Mouse (Mus musculus) intestine, embryonic 16.5 days (tissue): ENCODE data around the gene Anapc2. TPM values are rescaled to one million over a fixed set of nuclear protein-coding genes. Genes with fewer than 3 reads are reported as not detected.
A peak's percentile ranks its signal among the peaks of the same experiment; 100 is the strongest.

Experiments used
- ATAC-seq: fragments of 200-750 bp; cut with Nextera tagmentation; 2 replicates; pipeline ENCODE4 v1.8.0; 2017; ENCODE audit warnings: moderate TSS enrichment, moderate library complexity
- H3K27ac ChIP-seq: fragments of 300-500 bp; sonication (generic); 2 replicates; pipeline ENCODE4 v1.5.1; 2014; ENCODE audit warnings: mild to moderate bottlenecking, low read length
- H3K27me3 ChIP-seq: fragments of 300-500 bp; sonication (generic); replicated peaks from 2 replicates; pipeline ENCODE4 v1.6.1; 2014; ENCODE audit warnings: low read length, control low read depth, mixed read lengths; ENCODE audit not compliant: control insufficient read depth, insufficient read depth
- H3K36me3 ChIP-seq: fragments of 300-500 bp; sonication (generic); 2 replicates; pipeline ENCODE4 v1.6.1; 2014; ENCODE audit warnings: low read length, control low read depth; ENCODE audit not compliant: control insufficient read depth, insufficient read depth
- H3K4me1 ChIP-seq: fragments of 300-500 bp; sonication (generic); 2 replicates; pipeline ENCODE4 v1.6.1; 2014; ENCODE audit warnings: low read length, control low read depth, mixed read lengths; ENCODE audit not compliant: control insufficient read depth, insufficient read depth
- H3K4me2 ChIP-seq: fragments of 300-500 bp; sonication (generic); 2 replicates; pipeline ENCODE4 v1.6.1; 2014; ENCODE audit warnings: low read depth, low read length, control low read depth
- H3K4me3 ChIP-seq: fragments of 300-500 bp; sonication (generic); 2 replicates; pipeline ENCODE4 v1.5.1; 2014; ENCODE audit warnings: mild to moderate bottlenecking, low read length
- H3K9ac ChIP-seq: fragments of 300-500 bp; sonication (generic); 2 replicates; pipeline ENCODE4 v1.6.1; 2014; ENCODE audit warnings: low read depth, low read length
- H3K9me3 ChIP-seq: fragments of 300-500 bp; sonication (generic); 2 replicates; pipeline ENCODE4 v1.6.1; 2016; ENCODE audit warnings: low read length, control low read depth; ENCODE audit not compliant: control insufficient read depth
- WGBS: fragments of 180-500 bp; shearing (Covaris S2); extraction: QIAGEN DNeasy Blood & Tissue Kit; methylation state at CpG from one replicate; pipeline ENCODE4 v1.1.7; 2014; 5-methylcytosine and 5-hydroxymethylcytosine counted together
- polyA plus RNA-seq: library from polyadenylated mRNA; unstranded; fragments of >200 nt; fragmentation: Nextera tagmentation; extraction: Ambion mirVana; gene quantifications from 2 replicates; pipeline ENCODE4 v1.2.1, GENCODE M21; 2015

The Anapc2 gene
- polyA plus RNA-seq, 1 experiment from 2014 or later, result 97.3 TPM

GRCm38 (mm10) chr2:25304657-25305541 lies 32.6 kb downstream of the Anapc2 start:
- Histone ChIP-seq H3K4me2 (peak overlapping the region; percentile 92), H3K27me3 (peaks cover 42% of the 10 kb centered on the region), H3K36me3 (no peaks in the 10 kb centered on the region), H3K4me3 (peak overlapping the region; percentile 53), H3K27ac (no peak overlapping the region), H3K9ac (peak overlapping the region; percentile 60), H3K4me1 (no peaks in the 10 kb centered on the region; the same call in 1 of the 2 replicates), H3K9me3 (no peaks in the 10 kb centered on the region)
- WGBS, result 4% methylated on average over 42 of the region's 45 CpGs
- ATAC-seq, result peak; percentile 63

- H3K27ac ChIP-seq, result no peak overlapping the region
- H3K36me3 ChIP-seq, result no peaks in the 10 kb centered on the region
- no peak for ATAC-seq
- no peaks in the 10 kb centered on the region; the same call in 1 of the 2 replicates for H3K4me1 ChIP-seq
- no peaks in the 10 kb centered on the region for H3K9me3 ChIP-seq
- H3K9ac ChIP-seq, result no peak overlapping the region
- peak overlapping the region; percentile 53 for H3K4me3 ChIP-seq
- peak overlapping the region; percentile 92 for H3K4me2 ChIP-seq
- H3K27me3 ChIP-seq, result peaks cover 48% of the 10 kb centered on the region
- 49% methylated on average over 14 of the region's 14 CpGs for WGBS
Measured at GRCm38 (mm10) chr2:25305587-25306359, 33.5 kb downstream of the Anapc2 start.

GRCm38 (mm10) chr2:25310180-25310579 lies 37.9 kb downstream of the Anapc2 start:
- H3K4me3 ChIP-seq, result no peak overlapping the region
- no peaks in the 10 kb centered on the region for H3K9me3 ChIP-seq
- H3K27ac ChIP-seq, result no peak overlapping the region
- H3K4me1 ChIP-seq, result no peaks in the 10 kb centered on the region
- no peak overlapping the region for H3K4me2 ChIP-seq
- H3K9ac ChIP-seq, result no peak overlapping the region
- no peak for ATAC-seq
- 60% methylated on average over 10 of the region's 10 CpGs for WGBS
- peaks cover 68% of the 10 kb centered on the region for H3K27me3 ChIP-seq
- H3K36me3 ChIP-seq, result no peaks in the 10 kb centered on the region

- Histone ChIP-seq H3K9ac (peak overlapping the region; percentile 49; the same call in 1 of the 2 replicates), H3K27ac (no peak overlapping the region), H3K4me1 (no peaks in the 10 kb centered on the region), H3K9me3 (no peaks in the 10 kb centered on the region), H3K36me3 (no peaks in the 10 kb centered on the region), H3K4me3 (peak overlapping the region; percentile 41), H3K4me2 (peak overlapping the region; percentile 64), H3K27me3 (peaks cover 62% of the 10 kb centered on the region)
- WGBS, result 2% methylated on average over 22 of the region's 22 CpGs
- peak; percentile 76 for ATAC-seq
Measured at GRCm38 (mm10) chr2:25310969-25311368, 38.7 kb downstream of the Anapc2 start.

DNA sequence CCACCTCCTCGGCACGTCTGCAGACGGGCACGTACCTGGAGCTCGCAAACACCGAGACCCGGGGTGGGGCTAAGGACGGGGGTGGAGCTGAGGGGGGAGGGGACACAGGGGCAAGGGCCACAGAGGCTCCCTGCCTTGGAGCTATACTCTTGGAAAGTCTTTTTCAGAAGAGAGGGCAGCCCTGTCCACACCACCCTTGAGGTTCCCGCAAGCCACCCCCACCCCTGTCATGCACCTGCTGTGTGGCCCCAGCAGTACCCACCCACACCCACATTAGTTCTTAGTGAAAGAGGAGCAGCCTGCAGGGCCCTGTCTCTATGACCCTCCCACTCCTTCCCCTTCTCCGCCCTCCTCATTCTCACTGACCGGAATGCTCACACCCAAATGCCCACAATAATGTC lies 39.2 kb downstream of the Anapc2 start:
- Histone ChIP-seq H3K36me3 (no peaks in the 10 kb centered on the region), H3K27me3 (peaks cover 61% of the 10 kb centered on the region), H3K27ac (no peak overlapping the region), H3K4me1 (no peaks in the 10 kb centered on the region), H3K4me2 (peak overlapping the region; percentile 64), H3K9me3 (no peaks in the 10 kb centered on the region), H3K4me3 (peak overlapping the region; percentile 41), H3K9ac (no peak overlapping the region; the same call in 1 of the 2 replicates)
- ATAC-seq, result peak; percentile 91
- WGBS, result 3% methylated on average over 11 of the region's 11 CpGs

DNA sequence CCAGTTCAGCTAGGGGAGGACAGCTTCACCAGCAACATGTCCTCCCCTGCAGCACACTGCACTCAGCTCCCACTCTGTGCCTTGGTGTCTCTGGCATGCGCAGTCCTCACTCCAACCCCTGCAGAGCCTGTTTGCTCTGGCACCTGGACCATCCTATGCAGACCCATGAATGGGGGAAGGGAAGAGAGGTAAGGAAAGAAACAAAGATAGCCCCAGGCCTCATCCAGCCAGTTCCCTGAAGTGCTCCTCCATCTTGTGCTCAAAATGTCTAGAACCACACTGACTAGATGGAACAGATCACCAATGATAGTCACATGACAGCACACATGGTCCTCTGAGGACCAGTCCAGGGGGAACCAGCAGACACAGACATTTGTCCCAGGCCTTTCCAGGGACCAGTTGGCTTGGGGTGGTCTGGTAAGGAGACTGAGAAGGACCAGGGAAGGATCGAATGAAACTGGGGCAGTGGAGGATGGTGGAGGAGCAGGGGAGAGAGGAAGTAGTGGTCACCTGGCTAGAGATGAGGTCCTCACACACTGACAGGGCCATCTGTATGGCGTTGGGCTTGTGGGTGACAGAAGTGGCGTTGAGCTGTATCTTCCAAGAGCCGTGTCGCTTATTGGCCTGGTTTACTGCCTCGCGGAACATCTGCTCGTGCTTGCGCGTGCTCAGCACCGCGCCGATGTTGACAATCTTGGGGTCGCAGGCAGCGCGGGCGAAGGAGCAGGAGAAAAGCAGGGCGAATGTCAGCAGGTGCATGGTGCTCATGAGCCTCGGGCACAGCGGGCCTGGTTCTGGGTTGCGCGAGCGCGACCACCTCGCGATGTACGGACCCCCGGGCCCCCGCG lies 46.1 kb downstream of the Anapc2 start:
- no peaks in the 10 kb centered on the region for H3K36me3 ChIP-seq
- WGBS, result 5% methylated on average over 31 of the region's 31 CpGs
- peaks cover 42% of the 10 kb centered on the region for H3K27me3 ChIP-seq
- no peak overlapping the region for H3K27ac ChIP-seq
- ATAC-seq, result peak; percentile 21; the same call in 1 of the 2 replicates
- no peaks in the 10 kb centered on the region for H3K9me3 ChIP-seq
- 0 out of 2 replicates have a peak, but pooled peaks cover 3% of the 10 kb centered on the region for H3K4me1 ChIP-seq
- H3K4me3 ChIP-seq, result peak overlapping the region; percentile 39
- H3K9ac ChIP-seq, result no peak overlapping the region
- peak overlapping the region; percentile 61 for H3K4me2 ChIP-seq

- WGBS, result 9% methylated on average over 57 of the region's 58 CpGs
- Histone ChIP-seq H3K9me3 (no peaks in the 10 kb centered on the region), H3K36me3 (no peaks in the 10 kb centered on the region), H3K9ac (no peak within 1 kb of the TSS), H3K4me1 (0 out of 2 replicates have a peak, but pooled peaks cover 3% of the 10 kb centered on the region), H3K4me2 (peak within 1 kb of the TSS; percentile 61), H3K27ac (no peak within 1 kb of the TSS), H3K27me3 (peaks cover 38% of the 10 kb centered on the region), H3K4me3 (peak within 1 kb of the TSS; percentile 39)
- peak; percentile 81 for ATAC-seq
Measured at GRCm38 (mm10) chr2:25318971-25319773, 46.9 kb downstream of the Anapc2 start, which contains the start of gene Grin1. Gene Grin1 (minus strand): TSS chr2:25319187.

DNA sequence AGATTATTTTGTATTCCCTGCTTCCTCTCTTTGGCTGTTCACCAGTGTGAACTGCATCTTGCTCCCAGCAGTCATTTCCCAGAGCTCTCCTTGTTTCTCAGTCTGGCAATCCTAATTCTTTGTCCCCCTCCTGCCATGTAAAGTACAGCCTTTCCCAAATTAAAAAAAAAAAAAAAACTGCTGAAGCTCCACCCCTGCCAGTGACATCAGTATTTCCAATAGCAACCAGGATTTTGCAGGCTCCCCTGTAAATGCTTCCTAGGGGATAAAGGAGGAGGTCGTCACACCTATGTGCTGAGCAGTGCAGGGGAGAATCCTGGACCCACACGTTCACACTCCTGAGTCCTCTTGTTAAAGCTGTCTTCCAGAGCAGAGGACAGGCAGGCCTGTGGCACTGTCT lies 47.8 kb downstream of the Anapc2 start:
- ATAC-seq, result no peak
- no peak overlapping the region for H3K4me3 ChIP-seq
- no peaks in the 10 kb centered on the region for H3K9me3 ChIP-seq
- 31% methylated on average over 2 of the region's 2 CpGs for WGBS
- H3K27me3 ChIP-seq, result peaks cover 33% of the 10 kb centered on the region
- no peak overlapping the region for H3K27ac ChIP-seq
- H3K36me3 ChIP-seq, result no peaks in the 10 kb centered on the region
- H3K4me1 ChIP-seq, result 0 out of 2 replicates have a peak, but pooled peaks cover 3% of the 10 kb centered on the region
- no peak overlapping the region for H3K4me2 ChIP-seq
- no peak overlapping the region for H3K9ac ChIP-seq
